In genomic region chr7:18925162-18925938, GRCm38 (mm10) we compare ENCODE assay signal across 8 mouse cellular contexts. TPM values are rescaled to one million over a fixed set of nuclear protein-coding genes. Genes with fewer than 3 reads are reported as not detected.
DNase-seq lines count a peak whose midpoint lies in the region; ATAC-seq lines count a peak whose summit lies in the region.

TSS of gene Nova2 (plus strand) at chr7:18925888.

- WGBS in intestine, embryonic 14.5 days = under 1% methylated on average over 29 of the region's 45 CpGs

- peak; percentile 89 for ATAC-seq in intestine, embryonic 14.5 days (replicated peaks; ENCODE audit: low FRiP score, low TSS enrichment, low read depth)
- ATAC-seq in megakaryocyte progenitor cell, adult 5-6 weeks (replicated peaks; ENCODE audit: poor library complexity) = peak; percentile 98

- H3K9me3 ChIP-seq in intestine, embryonic 14.5 days (ENCODE audit: control insufficient read depth, low read length) = no peaks in the 10 kb centered on the region

- no peaks in the 10 kb centered on the region for H3K36me3 ChIP-seq in intestine, embryonic 14.5 days (ENCODE audit: control insufficient read depth, insufficient read depth, low read length)

- no peak within 1 kb of the TSS for H3K27ac ChIP-seq in intestine, embryonic 14.5 days (ENCODE audit: low read depth)

- H3K27me3 ChIP-seq in intestine, embryonic 14.5 days (replicated peaks; ENCODE audit: control insufficient read depth, insufficient read depth, low read length) = peaks cover 54% of the 10 kb centered on the region

- H3K9ac ChIP-seq in intestine, embryonic 14.5 days (ENCODE audit: low read length) = peak within 1 kb of the TSS; percentile 38

- H3K4me1 ChIP-seq in intestine, embryonic 14.5 days (replicated peaks; ENCODE audit: control insufficient read depth, insufficient read depth, low read length) = peaks cover 6% of the 10 kb centered on the region; the same call in 1 of the 2 replicates

- intact Hi-C loops in gastrocnemius, postnatal 36 days (cut with DNase I) = no loop called here
- intact Hi-C loops in left cerebral cortex, postnatal 10 days (cut with DNase I) = loop anchor here (5.0 kb wide), 1 partner anchor 37 kb away; no protein-coding TSS in a partner anchor

- peak within 1 kb of the TSS; percentile 47 for H3K4me3 ChIP-seq in intestine, embryonic 14.5 days (ENCODE audit: low read depth, low read length)

- H3K4me2 ChIP-seq in intestine, embryonic 14.5 days (ENCODE audit: low read length) = peak within 1 kb of the TSS; percentile 83

- DNase-seq in adrenal gland, adult 8-10 months = peak; percentile 89
- peak; percentile 96 for DNase-seq in embryo, embryonic 11 days
- peak; percentile 68 to 75 for DNase-seq in gastrocnemius, postnatal 36 days
- peak; percentile 88 for DNase-seq in intestine, embryonic 14.5 days (ENCODE audit: low spot score)
- peak; percentile 97 for DNase-seq in left cerebral cortex, postnatal 10 days (ENCODE audit: extremely low spot score in 1 of 2, low spot score in 2 of 2)
- DNase-seq in right cerebral cortex, adult 2 months (ENCODE audit: low spot score in 2 of 2) = peak; percentile 97 to 98
- peak; percentile 8 to 72 for DNase-seq in urinary bladder, postnatal 36 days (ENCODE audit: low spot score in 2 of 2)

RNA-seq across cellular contexts. Expression of gene Nova2, which starts in this region (rescaled TPM):
- 1 to 10 TPM; 5.6 to 9.2 (median 7.1) TPM for total RNA-seq in adrenal gland, adult 8-10 months (2022)
- 1 to 10 TPM; 1.7 to 1.8 TPM for total RNA-seq in gastrocnemius, postnatal 36 days (2021)
- 0.66 and 0.75 TPM in 2 replicates for polyA plus RNA-seq in intestine, embryonic 14.5 days (2014; fragmentation: Nextera tagmentation; extraction: Ambion mirVana)
- 100 to 1,000 TPM; 114 to 118 TPM for total RNA-seq in left cerebral cortex, postnatal 10 days (2021)
- not detected in 2 replicates for total RNA-seq in megakaryocyte progenitor cell, adult 5-6 weeks (2015)
- not detected in 2 replicates for total RNA-seq in megakaryocyte progenitor cell, adult 5-6 weeks (2017)

Comparison
In these comparisons a context has a peak if more than half of its experiments do, and no peak if none do; other contexts are left out.
1. RNA of gene Nova2 (total RNA-seq): 114 to 118 TPM in left cerebral cortex, postnatal 10 days; 5.6 to 9.2 TPM in adrenal gland, adult 8-10 months, 1.7 to 1.8 TPM in gastrocnemius, postnatal 36 days and not detected in megakaryocyte progenitor cell, adult 5-6 weeks; every median in the first group is over 10 times any median in the second.
2. Peak in DNase-seq, ATAC-seq, H3K4me3 ChIP-seq, H3K9ac ChIP-seq and H3K4me2 ChIP-seq in intestine, embryonic 14.5 days; RNA of the gene not detected or under 1 TPM.
3. Peak in ATAC-seq in megakaryocyte progenitor cell, adult 5-6 weeks; RNA of the gene not detected or under 1 TPM.
4. DNase-seq: peak in every context shown above with its lines; median percentile 98 in right cerebral cortex, adult 2 months; 97 in left cerebral cortex, postnatal 10 days; 96 in embryo, embryonic 11 days; 89 in adrenal gland, adult 8-10 months; 88 in intestine, embryonic 14.5 days; 72 in gastrocnemius, postnatal 36 days; 40 in urinary bladder, postnatal 36 days.